Mouse (Mus musculus): ENCODE measurements around the gene Lman1l.

DNA sequence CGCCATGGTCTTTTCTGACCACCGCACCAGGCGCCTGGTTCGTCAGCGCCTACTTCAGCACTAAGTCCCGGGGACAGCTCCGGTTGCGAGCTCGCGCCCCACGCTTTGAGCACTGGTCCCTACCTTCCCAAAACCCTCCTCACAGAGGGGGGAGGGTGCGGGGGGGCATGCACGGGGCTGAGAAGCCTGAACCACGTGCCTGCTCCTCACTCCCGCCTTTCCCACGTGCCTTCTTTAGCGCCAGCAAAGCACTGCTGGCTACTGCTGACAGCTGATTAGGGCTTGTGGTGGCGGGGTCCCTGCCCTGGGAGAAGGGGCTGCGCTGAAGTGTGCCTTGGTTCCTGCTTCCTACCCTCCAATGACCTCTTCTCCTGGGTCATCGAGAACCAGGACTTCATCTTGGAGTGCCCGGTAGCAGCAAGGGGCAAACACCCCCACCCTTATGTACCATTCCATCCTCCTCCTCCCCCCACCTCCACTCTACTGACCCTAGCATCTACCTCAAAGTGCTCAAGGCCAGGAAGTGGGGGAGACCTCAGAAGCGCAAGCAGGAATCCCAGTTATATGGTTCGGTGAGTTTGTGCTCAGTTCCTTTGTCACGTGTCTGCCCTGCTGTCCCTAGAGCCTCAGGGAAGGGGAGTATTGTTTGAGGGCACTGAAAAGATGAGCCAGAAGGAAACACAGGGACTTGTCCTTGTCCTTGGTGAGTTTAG is 14.3 kb downstream of the Lman1l start, which contains the start of gene Cplx3:
- TF ChIP-seq EP300 (optimal IDR thresholded peaks at IDR 0.05) = no peak
- TF ChIP-seq CTCF (IDR thresholded peaks at IDR 0.05; ENCODE audit: low read depth) = peak; percentile 21; the same call in 1 of the 2 replicates
